Mouse (Mus musculus) gastrocnemius, adult 18-20 months (tissue): Measurements from ENCODE around the gene Cadm2. TPM values are rescaled to one million over a fixed set of nuclear protein-coding genes. Genes with fewer than 3 reads are reported as not detected.

ENCODE experiments used
- DNase-seq: peaks from one replicate; pipeline ENCODE4 v3.0.0; 2021; ENCODE audit warnings: low spot score
- total RNA-seq, 2 experiments: library from RNA; stranded (reverse); gene quantifications; 2 replicates each; pipeline ENCODE4 v1.2.3; 2021

Gene Cadm2
- total RNA-seq, 2 experiments from 2014 or later: 0.66 to 0.96 TPM

DNA sequence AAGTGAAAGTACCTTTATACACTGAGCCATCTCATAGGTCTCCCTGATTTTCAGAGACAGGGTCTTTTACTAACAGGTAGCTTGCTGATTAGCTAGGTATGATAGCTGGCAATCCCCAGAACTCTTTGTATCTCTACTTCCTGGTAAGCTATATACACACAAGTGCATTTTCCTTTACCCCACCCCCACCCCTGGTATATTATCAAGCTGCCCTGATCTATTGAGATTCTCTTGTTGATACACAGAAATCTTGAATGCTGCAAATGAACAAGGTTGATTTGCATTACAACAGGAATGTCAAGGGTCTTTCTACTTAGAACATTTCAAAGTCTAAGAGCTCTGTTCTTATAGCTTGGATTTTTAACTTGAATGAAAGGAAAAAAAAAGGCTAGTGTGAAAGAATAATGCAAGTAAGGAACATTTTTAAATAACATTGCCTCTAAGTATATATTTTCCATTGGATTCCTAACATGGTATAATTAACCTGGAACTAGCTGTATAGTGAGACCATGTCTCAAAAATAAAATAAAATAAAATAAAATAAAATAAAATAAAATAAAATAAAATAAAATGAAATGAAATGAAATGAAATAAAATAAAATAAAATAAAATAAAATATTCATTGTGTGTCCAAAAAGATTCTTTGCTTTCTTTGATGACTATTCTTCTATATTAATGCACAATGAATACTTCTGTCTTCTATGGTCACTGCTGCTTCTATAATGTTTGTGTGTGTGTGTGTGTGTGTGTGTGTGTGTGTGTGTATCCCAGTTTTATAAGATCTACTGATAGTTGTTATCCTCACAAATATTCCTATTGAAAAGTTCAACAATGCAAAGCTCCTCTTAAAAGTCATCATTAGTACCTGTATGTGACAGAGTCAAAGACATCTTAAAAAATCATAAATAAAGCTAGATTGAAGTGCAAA lies 858.9 kb downstream of the Cadm2 start:
- DNase-seq: no peak

DNA sequence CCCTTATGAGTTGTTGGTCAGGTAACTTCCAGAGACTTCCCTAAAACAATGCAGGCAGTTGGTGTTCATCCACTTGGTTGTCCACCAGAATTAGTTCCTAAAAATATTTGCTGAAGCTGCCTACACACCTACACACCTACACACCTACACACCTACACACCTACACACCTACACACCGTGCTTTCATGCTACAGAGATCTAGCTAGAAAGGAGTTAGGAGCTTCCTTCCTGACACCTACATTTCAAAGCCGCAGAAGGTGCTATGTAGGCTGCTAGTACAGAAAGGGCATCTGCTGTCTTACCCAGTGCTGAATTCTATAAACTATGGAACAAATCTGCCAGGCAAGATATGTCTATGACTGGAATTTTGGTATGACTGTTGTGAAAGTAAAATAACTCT lies 872.2 kb downstream of the Cadm2 start:
- no peak for DNase-seq

GRCm38 (mm10) chr16:66731212-66731611 lies 889.5 kb downstream of the Cadm2 start:
- no peak for DNase-seq

- DNase-seq: no peak
Measured at GRCm38 (mm10) chr16:66706476-66706875, 914.2 kb downstream of the Cadm2 start.

- DNase-seq: no peak
Measured at GRCm38 (mm10) chr16:66694783-66695182, 925.9 kb downstream of the Cadm2 start.

DNA sequence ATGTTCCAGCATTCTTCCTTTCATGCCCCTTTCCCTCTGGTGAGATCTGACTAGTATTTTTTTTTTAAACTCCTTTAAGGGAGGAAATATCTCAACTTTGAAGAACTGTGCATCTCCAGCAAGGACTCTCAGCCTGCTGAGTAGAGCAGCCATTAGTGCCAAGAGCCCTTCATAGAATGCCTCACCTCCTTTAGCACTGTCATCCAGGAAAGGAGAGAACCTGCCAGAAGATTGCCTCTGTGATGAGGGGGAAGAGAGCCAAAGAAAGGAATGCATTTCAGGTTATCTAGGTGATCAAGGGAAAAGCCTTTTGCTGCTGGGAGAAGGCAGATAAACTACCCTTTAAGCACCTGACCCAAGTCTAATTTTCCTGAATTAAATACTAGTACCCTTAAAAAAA lies 943.5 kb downstream of the Cadm2 start:
- no peak for DNase-seq

- no peak for DNase-seq
Measured at GRCm38 (mm10) chr16:66651013-66651362, 969.7 kb downstream of the Cadm2 start.

DNA sequence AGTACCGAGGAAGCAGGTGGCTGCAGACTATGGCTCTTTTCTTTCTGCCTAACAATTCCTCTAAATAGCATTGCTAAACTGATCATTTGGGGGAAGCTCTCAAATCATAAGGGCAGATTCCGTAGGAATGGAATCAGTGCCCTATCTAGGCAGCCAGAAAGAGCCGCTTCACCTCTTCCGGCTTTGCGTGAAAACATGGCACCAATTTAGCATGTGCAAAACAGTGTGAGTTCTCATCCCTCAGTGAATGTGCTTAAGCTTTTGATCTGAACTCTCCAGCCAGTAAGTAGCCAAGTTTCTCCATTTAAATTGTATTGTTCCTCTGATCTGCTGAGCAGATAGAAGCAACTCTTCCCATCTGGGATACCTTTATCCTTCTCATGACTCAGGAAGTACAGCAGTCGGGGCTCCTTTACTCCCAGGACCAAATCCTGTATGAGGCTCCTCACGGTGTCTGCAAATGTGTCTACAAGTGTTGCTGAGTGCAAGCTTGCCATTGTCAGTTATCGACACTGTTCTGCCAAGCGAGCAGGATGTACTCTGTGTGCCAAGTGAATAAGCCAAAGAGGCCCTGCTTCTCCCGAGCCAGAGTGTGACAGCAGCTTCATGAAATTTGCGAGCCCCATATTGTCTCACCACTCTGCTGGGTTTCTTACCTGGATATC lies 970.2 kb downstream of the Cadm2 start:
- DNase-seq: no peak

GRCm38 (mm10) chr16:66647798-66648197 lies 972.9 kb downstream of the Cadm2 start:
- DNase-seq: no peak

DNA sequence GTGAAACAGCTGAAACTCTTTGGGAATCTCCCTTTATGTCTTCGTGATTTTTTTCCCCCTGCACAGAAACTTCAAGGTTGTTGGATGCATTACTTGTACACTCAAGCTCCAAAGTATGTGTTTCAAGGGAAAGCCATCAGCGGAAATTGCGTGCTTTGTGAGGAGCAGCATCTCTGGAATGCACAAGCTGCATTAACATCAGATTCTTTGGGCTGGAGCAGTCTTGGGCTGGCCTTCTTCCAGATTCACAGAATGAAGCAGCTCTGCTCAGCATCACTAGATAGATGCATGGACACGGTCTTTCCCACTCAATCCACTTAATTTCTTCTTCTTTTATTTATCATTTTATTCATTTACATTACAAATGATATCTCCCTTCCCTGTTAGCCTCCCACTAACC lies 977.1 kb downstream of the Cadm2 start:
- no peak for DNase-seq

- DNase-seq: no peak
Measured at GRCm38 (mm10) chr16:66627527-66627926, 993.2 kb downstream of the Cadm2 start.

DNA sequence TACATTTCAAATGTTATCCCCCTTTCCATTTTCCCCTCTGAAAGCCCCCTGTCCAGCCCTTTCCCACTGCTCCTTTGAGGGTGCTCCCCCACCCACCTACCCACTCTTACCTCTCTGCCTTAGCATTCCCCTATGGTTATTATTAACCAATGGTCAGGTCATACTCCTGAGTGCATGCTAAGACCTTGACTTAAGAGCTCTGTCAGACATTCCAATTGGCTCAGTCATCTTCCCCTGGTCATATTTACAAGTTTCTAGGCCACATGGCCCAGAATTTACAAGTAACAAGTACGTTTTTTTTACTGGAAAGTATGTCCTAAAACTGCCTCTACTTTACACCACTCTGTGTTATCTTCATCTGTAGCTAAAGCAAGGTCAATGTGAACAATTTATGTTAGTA lies 998.3 kb downstream of the Cadm2 start:
- no peak for DNase-seq

DNA sequence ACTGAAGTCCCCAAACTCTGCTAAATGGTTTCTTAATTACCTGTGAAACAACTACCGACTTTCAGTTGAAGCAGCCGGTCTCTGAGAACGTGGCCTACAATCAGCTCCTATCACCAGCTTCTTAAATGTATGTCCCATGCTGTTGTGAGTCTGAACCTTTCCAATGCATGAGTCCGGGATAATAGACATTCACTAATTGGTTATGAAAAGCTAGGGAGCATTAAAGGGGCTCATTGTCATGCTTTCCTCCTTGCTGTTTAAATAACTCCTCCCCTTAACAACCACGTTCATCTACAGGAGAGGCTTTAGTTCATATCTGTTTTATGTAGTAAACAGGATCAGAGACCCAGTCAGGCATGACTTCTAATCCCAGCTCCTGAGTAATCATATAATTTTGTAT lies 1008.1 kb downstream of the Cadm2 start:
- no peak for DNase-seq
